Mouse (Mus musculus) ES-Bruce4 (cell line): Measurements from ENCODE around the gene Hmgb2.
"Not testable (repeated sequence)": the region's sequence is repeated elsewhere in the genome, so short reads cannot be mapped to it uniquely, and the experiment has no call there.

Experiments
- CTCF ChIP-seq: IDR thresholded peaks from one replicate; pipeline ENCODE4 v1.8.1; 2011; ENCODE audit warnings: low read depth, low read length
- POLR2A ChIP-seq: IDR thresholded peaks from one replicate; pipeline ENCODE4 v1.8.1; 2011; ENCODE audit warnings: low read length; ENCODE audit not compliant: insufficient read depth

DNA sequence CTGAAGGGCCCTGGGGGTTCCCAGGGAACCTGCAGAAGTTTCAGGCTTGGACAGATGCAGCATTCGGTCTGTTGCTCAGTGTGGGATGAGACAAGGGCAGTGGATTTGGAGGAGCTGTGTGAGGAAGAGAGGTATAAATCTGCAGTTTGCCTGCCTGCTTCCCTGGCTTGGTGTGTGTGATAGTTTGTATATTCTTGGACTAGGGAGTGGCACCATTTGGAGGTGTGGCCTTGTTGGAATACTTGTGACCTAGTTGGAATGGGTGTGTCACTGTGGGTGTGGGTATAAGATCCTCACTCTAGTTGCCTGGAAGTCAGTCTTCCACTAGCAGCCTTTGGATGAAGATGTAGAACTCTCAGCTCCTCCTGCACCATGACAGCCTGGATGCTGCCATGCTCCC, 6.2 kb upstream of the Hmgb2 start:
- TF ChIP-seq CTCF, POLR2A: not testable (repeated sequence)
